In the genomic region with DNA sequence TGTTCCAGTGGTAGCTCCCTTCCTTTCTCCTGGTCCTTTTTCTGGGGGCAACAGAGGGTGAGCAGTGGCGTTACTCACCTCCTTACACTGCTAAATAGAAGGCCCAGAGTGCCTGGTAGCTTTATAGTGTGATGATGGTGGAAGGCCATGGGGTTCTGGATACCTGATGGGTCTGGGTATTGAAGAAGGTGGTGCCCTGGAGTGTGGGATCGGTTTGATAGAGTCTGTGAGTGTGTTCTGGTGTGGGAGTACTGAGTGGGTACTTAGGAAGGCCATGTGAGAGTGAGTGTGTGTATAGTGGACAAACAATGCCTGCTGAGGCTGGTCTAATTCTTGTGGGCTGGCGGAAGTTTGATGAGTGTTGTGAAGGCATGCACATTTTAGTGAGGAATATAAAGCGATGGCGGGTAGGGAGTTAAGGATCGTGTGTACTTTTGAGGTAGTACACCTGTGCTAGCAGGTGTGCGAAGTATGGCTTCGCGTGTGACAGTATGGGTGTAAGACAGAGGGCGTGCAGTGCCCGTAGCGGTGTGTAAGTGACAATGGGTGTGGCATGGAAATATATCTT, we compare ENCODE assay signal across 9 mouse cellular contexts. TPM values are rescaled to one million over a fixed set of nuclear protein-coding genes. Genes with fewer than 3 reads are reported as not detected.
DNase-seq lines count a peak whose midpoint lies in the region; ATAC-seq and TF ChIP-seq lines count a peak whose summit lies in the region.
"Had no signal": no experiment of that assay in that cellular context is flagged by ENCODE, and none has a peak within 500 bp of the region (broad histone marks: within the 10 kb centered on the region; RNA-seq: fewer than 3 reads in every experiment).

No protein-coding gene starts in this region.

- H3K36me3 ChIP-seq in heart, embryonic 13.5 days = peaks cover 18% of the 10 kb centered on the region
- H3K36me3 ChIP-seq in E14TG2a.4 (ENCODE audit: insufficient read depth, low read length) = peaks cover 25% of the 10 kb centered on the region
- peaks cover 17% of the 10 kb centered on the region for H3K36me3 ChIP-seq in limb, embryonic 15.5 days
- H3K36me3 ChIP-seq in stomach, embryonic 16.5 days (ENCODE audit: control insufficient read depth, insufficient read depth, low read length) = peaks cover 7% of the 10 kb centered on the region

- peak overlapping the region; percentile 100 for H3K27ac ChIP-seq in heart, embryonic 13.5 days (replicated peaks)
- H3K27ac ChIP-seq in limb, embryonic 15.5 days = peak overlapping the region; percentile 100
- peak overlapping the region; percentile 100 for H3K27ac ChIP-seq in stomach, embryonic 16.5 days (ENCODE audit: low read length)

- peak overlapping the region; percentile 69 for H3K4me3 ChIP-seq in heart, embryonic 13.5 days
- H3K4me3 ChIP-seq in E14TG2a.4 (replicated peaks; ENCODE audit: low read length) = peak overlapping the region; percentile 90
- peak overlapping the region; percentile 78 for H3K4me3 ChIP-seq in limb, embryonic 15.5 days
- H3K4me3 ChIP-seq in stomach, embryonic 16.5 days (replicated peaks; ENCODE audit: low read length) = peak overlapping the region; percentile 65

- ATAC-seq in heart, embryonic 13.5 days (ENCODE audit: extremely low read depth, insufficient number of reproducible peaks, low FRiP score, low TSS enrichment) = no peak
- ATAC-seq in erythroid progenitor cell, adult 5-6 weeks (replicated peaks; ENCODE audit: low FRiP score, poor library complexity, severe bottlenecking) = peak; percentile 56
- no peak for ATAC-seq in limb, embryonic 15.5 days (ENCODE audit: insufficient number of reproducible peaks, low FRiP score, low TSS enrichment, low read depth)
- peak; percentile 2 for ATAC-seq in stomach, embryonic 16.5 days (ENCODE audit: insufficient read depth, low FRiP score)

- TF ChIP-seq CTCF in E14TG2a.4 (conservative IDR thresholded peaks at IDR 0.05; ENCODE audit: low read length) = no peak

- peak overlapping the region; percentile 92 for H3K4me2 ChIP-seq in heart, embryonic 13.5 days
- peak overlapping the region; percentile 77 for H3K4me2 ChIP-seq in limb, embryonic 15.5 days
- H3K4me2 ChIP-seq in stomach, embryonic 16.5 days (ENCODE audit: low read depth, low read length) = peak overlapping the region; percentile 83

- 16% methylated on average over 12 of the region's 12 CpGs for WGBS in heart, embryonic 13.5 days
- WGBS in limb, embryonic 15.5 days = 12% methylated on average over 12 of the region's 12 CpGs
- WGBS in stomach, embryonic 16.5 days = 11% methylated on average over 12 of the region's 12 CpGs

- H3K4me1 ChIP-seq in heart, embryonic 13.5 days = peaks cover 63% of the 10 kb centered on the region
- peaks cover 74% of the 10 kb centered on the region for H3K4me1 ChIP-seq in E14TG2a.4 (replicated peaks; ENCODE audit: low read depth, low read length)
- H3K4me1 ChIP-seq in limb, embryonic 15.5 days = peaks cover 66% of the 10 kb centered on the region
- peaks cover 54% of the 10 kb centered on the region for H3K4me1 ChIP-seq in stomach, embryonic 16.5 days (ENCODE audit: control insufficient read depth, insufficient read depth, low read length)

- peak overlapping the region; percentile 91 for H3K9ac ChIP-seq in heart, embryonic 13.5 days
- H3K9ac ChIP-seq in limb, embryonic 15.5 days = no peak overlapping the region
- H3K9ac ChIP-seq in stomach, embryonic 16.5 days (ENCODE audit: low read length) = peak overlapping the region; percentile 89

- H3K27me3 ChIP-seq in heart, embryonic 13.5 days (replicated peaks) = no peaks in the 10 kb centered on the region
- no peaks in the 10 kb centered on the region for H3K27me3 ChIP-seq in E14TG2a.4 (ENCODE audit: insufficient read depth, low read length)
- no peaks in the 10 kb centered on the region for H3K27me3 ChIP-seq in limb, embryonic 15.5 days
- H3K27me3 ChIP-seq in stomach, embryonic 16.5 days (ENCODE audit: control insufficient read depth, insufficient read depth, low read length) = no peaks in the 10 kb centered on the region

- H3K9me3 ChIP-seq in heart, embryonic 13.5 days = no peaks in the 10 kb centered on the region
- H3K9me3 ChIP-seq in E14TG2a.4 (ENCODE audit: low read length) = no peaks in the 10 kb centered on the region
- no peaks in the 10 kb centered on the region for H3K9me3 ChIP-seq in limb, embryonic 15.5 days
- H3K9me3 ChIP-seq in stomach, embryonic 16.5 days (replicated peaks; ENCODE audit: control insufficient read depth, low read length) = no peaks in the 10 kb centered on the region

- no peak for DNase-seq in heart, adult 8-10 months (ENCODE audit: low spot score)
- DNase-seq in layer of hippocampus, adult 18-20 months (ENCODE audit: low spot score in 2 of 2) = no peak
- DNase-seq in kidney, postnatal 36 days = no peak

RNA-seq across cellular contexts. Expression of gene Cic, which starts 13.7 kb away (rescaled TPM):
- polyA plus RNA-seq in heart, embryonic 13.5 days (2015; fragmentation: Nextera tagmentation; extraction: Ambion mirVana) = 22.9 and 23.4 TPM in 2 replicates
- 10 to 100 TPM; 52.0 to 71.5 (median 59.6) TPM for total RNA-seq in heart, adult 8-10 months (2022)
- 114 and 181 TPM in 2 replicates for total RNA-seq in erythroid progenitor cell, adult 5-6 weeks (2015; ENCODE audit: low replicate concordance)
- total RNA-seq in erythroid progenitor cell, adult 5-6 weeks (2017; ENCODE audit: low replicate concordance) = 70.5 and 90.7 TPM in 2 replicates
- polyA plus RNA-seq in limb, embryonic 15.5 days (2015; fragmentation: Nextera tagmentation; extraction: Ambion mirVana) = 40.3 and 42.5 TPM in 2 replicates
- 26.7 and 27.4 TPM in 2 replicates for polyA plus RNA-seq in stomach, embryonic 16.5 days (2015; fragmentation: Nextera tagmentation; extraction: Ambion mirVana)
- total RNA-seq in layer of hippocampus, adult 18-20 months (2021) = 100 to 1,000 TPM; 198 to 203 TPM

RNA-seq across cellular contexts. Expression of gene Pafah1b3, which starts 16.5 kb away (rescaled TPM):
- 145 and 154 TPM in 2 replicates for polyA plus RNA-seq in heart, embryonic 13.5 days (2015; fragmentation: Nextera tagmentation; extraction: Ambion mirVana)
- total RNA-seq in heart, adult 8-10 months (2022) = 1 to 10 TPM; 3.9 to 4.6 (median 3.9) TPM
- total RNA-seq in erythroid progenitor cell, adult 5-6 weeks (2015; ENCODE audit: low replicate concordance) = 20.2 and 26.8 TPM in 2 replicates
- total RNA-seq in erythroid progenitor cell, adult 5-6 weeks (2017; ENCODE audit: low replicate concordance) = 8.9 and 17.3 TPM in 2 replicates
- 176 and 198 TPM in 2 replicates for polyA plus RNA-seq in limb, embryonic 15.5 days (2015; fragmentation: Nextera tagmentation; extraction: Ambion mirVana)
- polyA plus RNA-seq in stomach, embryonic 16.5 days (2015; fragmentation: Nextera tagmentation; extraction: Ambion mirVana) = 186 and 209 TPM in 2 replicates
- total RNA-seq in layer of hippocampus, adult 18-20 months (2021) = 10 to 100 TPM; 19.3 to 27.7 TPM

RNA-seq across cellular contexts. Expression of gene Prr19, which starts 20.0 kb away (rescaled TPM):
- 0.23 and 0.39 TPM in 2 replicates for polyA plus RNA-seq in heart, embryonic 13.5 days (2015; fragmentation: Nextera tagmentation; extraction: Ambion mirVana)
- total RNA-seq in heart, adult 8-10 months (2022) = not detected
- total RNA-seq in erythroid progenitor cell, adult 5-6 weeks (2015; ENCODE audit: low replicate concordance) = not detected in 2 replicates
- not detected in 2 replicates for total RNA-seq in erythroid progenitor cell, adult 5-6 weeks (2017; ENCODE audit: low replicate concordance)
- polyA plus RNA-seq in limb, embryonic 15.5 days (2015; fragmentation: Nextera tagmentation; extraction: Ambion mirVana) = 0.32 and 0.40 TPM in 2 replicates
- polyA plus RNA-seq in stomach, embryonic 16.5 days (2015; fragmentation: Nextera tagmentation; extraction: Ambion mirVana) = 0.49 and 0.57 TPM in 2 replicates
- total RNA-seq in layer of hippocampus, adult 18-20 months (2021) = not detected
- total RNA-seq: left cerebral cortex, adult 18-20 months had no signal

RNA-seq across cellular contexts. Expression of gene Tmem145, which starts 24.7 kb away (rescaled TPM):
- polyA plus RNA-seq in heart, embryonic 13.5 days (2015; fragmentation: Nextera tagmentation; extraction: Ambion mirVana) = 0.11 and 0.34 TPM in 2 replicates
- total RNA-seq in heart, adult 8-10 months (2022) = under 1 TPM in 1 of 4 experiments, not detected in 3; 0.14 TPM
- not detected in 2 replicates for total RNA-seq in erythroid progenitor cell, adult 5-6 weeks (2015; ENCODE audit: low replicate concordance)
- total RNA-seq in erythroid progenitor cell, adult 5-6 weeks (2017; ENCODE audit: low replicate concordance) = not detected in 2 replicates
- 0.50 and 0.61 TPM in 2 replicates for polyA plus RNA-seq in limb, embryonic 15.5 days (2015; fragmentation: Nextera tagmentation; extraction: Ambion mirVana)
- polyA plus RNA-seq in stomach, embryonic 16.5 days (2015; fragmentation: Nextera tagmentation; extraction: Ambion mirVana) = 0.57 and 0.66 TPM in 2 replicates
- total RNA-seq in layer of hippocampus, adult 18-20 months (2021) = 10 to 100 TPM; 23.0 to 25.0 TPM

RNA-seq across cellular contexts. Expression of gene Erf, which starts 30.7 kb away (rescaled TPM):
- 11.2 and 14.3 TPM in 2 replicates for polyA plus RNA-seq in heart, embryonic 13.5 days (2015; fragmentation: Nextera tagmentation; extraction: Ambion mirVana)
- total RNA-seq in heart, adult 8-10 months (2022) = 10 to 100 TPM; 17.2 to 22.5 (median 21.2) TPM
- 0.72 and 3.4 TPM in 2 replicates for total RNA-seq in erythroid progenitor cell, adult 5-6 weeks (2015; ENCODE audit: low replicate concordance)
- 0.61 and 1.8 TPM in 2 replicates for total RNA-seq in erythroid progenitor cell, adult 5-6 weeks (2017; ENCODE audit: low replicate concordance)
- polyA plus RNA-seq in limb, embryonic 15.5 days (2015; fragmentation: Nextera tagmentation; extraction: Ambion mirVana) = 20.8 and 24.4 TPM in 2 replicates
- polyA plus RNA-seq in stomach, embryonic 16.5 days (2015; fragmentation: Nextera tagmentation; extraction: Ambion mirVana) = 6.9 and 11.0 TPM in 2 replicates
- 10 to 100 TPM; 43.1 to 46.3 TPM for total RNA-seq in layer of hippocampus, adult 18-20 months (2021)

Comparison
In these comparisons a context has a peak if more than half of its experiments do, and no peak if none do; other contexts are left out.
1. ATAC-seq: peak in erythroid progenitor cell, adult 5-6 weeks (single experiment) and stomach, embryonic 16.5 days (single experiment); none in heart, embryonic 13.5 days (single experiment) and limb, embryonic 15.5 days (single experiment).
2. Peak in every context shown above with its lines, with median percentiles within 50 percentile points of each other: H3K27ac ChIP-seq, H3K4me2 ChIP-seq and H3K4me3 ChIP-seq.